Mouse (Mus musculus) forebrain, embryonic 13.5 days (tissue): Measurements from ENCODE around the gene Nuak1. TPM values are rescaled to one million over a fixed set of nuclear protein-coding genes. Genes with fewer than 3 reads are reported as not detected.

Experiments
- ATAC-seq: fragments of 200-750 bp; cut with Nextera tagmentation; 2 replicates; pipeline ENCODE4 v1.8.0; 2017
- H3K27ac ChIP-seq: fragments of 300-500 bp; sonication (generic); 2 replicates; pipeline ENCODE4 v1.5.1; 2015; ENCODE audit warnings: inconsistent platforms, mild to moderate bottlenecking, moderate library complexity
- H3K27me3 ChIP-seq: fragments of 300-500 bp; sonication (generic); 2 replicates; pipeline ENCODE4 v1.6.1; 2015; ENCODE audit warnings: mild to moderate bottlenecking, inconsistent platforms
- H3K36me3 ChIP-seq: fragments of 300-500 bp; sonication (generic); 2 replicates; pipeline ENCODE4 v1.6.1; 2015; ENCODE audit warnings: mild to moderate bottlenecking, inconsistent platforms; ENCODE audit not compliant: poor library complexity, severe bottlenecking
- H3K4me1 ChIP-seq: fragments of 300-500 bp; sonication (generic); 2 replicates; pipeline ENCODE4 v1.6.1; 2015; ENCODE audit warnings: inconsistent platforms
- H3K4me2 ChIP-seq: fragments of 300-500 bp; sonication (generic); 2 replicates; pipeline ENCODE4 v1.6.1; 2015; ENCODE audit warnings: inconsistent platforms, mild to moderate bottlenecking, moderate library complexity
- H3K4me3 ChIP-seq: fragments of 300-500 bp; sonication (generic); 2 replicates; pipeline ENCODE4 v1.5.1; 2015; ENCODE audit warnings: mild to moderate bottlenecking, inconsistent platforms
- H3K9ac ChIP-seq: fragments of 300-500 bp; sonication (generic); 2 replicates; pipeline ENCODE4 v1.6.1; 2015; ENCODE audit warnings: mild to moderate bottlenecking, inconsistent platforms
- H3K9me3 ChIP-seq: fragments of 300-500 bp; sonication (generic); replicated peaks from 2 replicates; pipeline ENCODE4 v1.6.1; 2016; ENCODE audit warnings: inconsistent platforms
- WGBS: fragments of 180-500 bp; shearing (Covaris S2); methylation state at CpG from one replicate; pipeline ENCODE4 v1.1.7; 2015; 5-methylcytosine and 5-hydroxymethylcytosine counted together
- polyA plus RNA-seq: library from polyadenylated mRNA; unstranded; fragments of >200 nt; fragmentation: Nextera tagmentation; extraction: Ambion mirVana; gene quantifications from 2 replicates; pipeline ENCODE4 v1.2.1, GENCODE M21; 2015

Gene Nuak1
- polyA plus RNA-seq, 1 experiment from 2014 or later = 7.4 TPM

DNA sequence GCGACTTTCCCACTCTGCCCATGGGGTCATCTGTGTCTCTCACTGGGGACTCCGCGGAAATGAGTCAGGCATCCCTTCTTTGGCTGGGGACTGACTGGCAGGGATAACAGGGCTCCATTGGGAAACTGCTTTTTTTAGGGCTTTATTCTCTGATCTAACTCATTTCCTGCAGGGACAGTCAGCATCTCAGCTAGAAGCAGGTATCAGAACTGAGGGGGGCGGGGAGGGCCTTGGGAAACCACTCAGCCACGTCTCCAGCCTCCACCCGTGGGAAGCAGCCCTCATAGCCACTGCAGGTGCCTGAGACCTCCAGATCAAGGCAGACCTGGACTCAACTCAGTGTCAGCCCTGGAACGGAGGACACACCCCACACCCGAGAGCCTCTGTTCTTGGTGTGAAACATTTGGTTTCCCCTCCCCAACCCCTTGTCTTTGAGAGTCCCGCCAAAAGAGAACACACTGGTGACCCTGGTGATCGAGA lies 68.7 kb downstream of the Nuak1 start:
- ATAC-seq = no peak; the same call in 1 of the 2 replicates
- WGBS = 30% methylated on average over 10 of the region's 10 CpGs
- H3K4me1 ChIP-seq = peaks cover 26% of the 10 kb centered on the region
- H3K4me3 ChIP-seq = no peak overlapping the region
- peaks cover 22% of the 10 kb centered on the region for H3K36me3 ChIP-seq
- H3K27ac ChIP-seq = peak overlapping the region; percentile 73
- no peaks in the 10 kb centered on the region for H3K27me3 ChIP-seq
- peak overlapping the region; percentile 40 for H3K4me2 ChIP-seq
- H3K9ac ChIP-seq = peak overlapping the region; percentile 32
- no peaks in the 10 kb centered on the region for H3K9me3 ChIP-seq

DNA sequence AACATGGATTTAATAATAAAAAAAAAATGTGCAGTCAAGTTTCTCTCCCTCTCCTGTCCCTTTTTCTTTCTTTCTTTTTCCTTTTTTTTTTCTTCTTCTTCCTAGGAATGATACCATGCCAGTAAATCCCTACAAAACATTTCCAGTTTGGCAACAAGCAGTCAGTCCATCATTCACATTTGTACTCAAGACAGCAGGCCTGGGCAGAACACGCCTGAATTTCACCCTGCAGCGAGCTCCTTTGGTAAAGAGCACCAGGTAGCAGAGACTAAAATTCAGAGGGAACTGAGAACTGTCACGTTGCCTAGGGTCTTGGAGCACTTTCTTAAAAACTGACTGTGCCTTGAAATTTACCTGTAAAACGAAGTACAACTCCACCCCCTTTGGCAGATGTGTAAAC lies 69.2 kb downstream of the Nuak1 start:
- Histone ChIP-seq H3K27ac (0 out of 2 replicates have a peak overlapping the region, but pooled peaks have one; percentile 73), H3K36me3 (peaks cover 20% of the 10 kb centered on the region), H3K4me1 (peaks cover 26% of the 10 kb centered on the region), H3K9ac (no peak overlapping the region), H3K9me3 (no peaks in the 10 kb centered on the region), H3K27me3 (no peaks in the 10 kb centered on the region), H3K4me3 (no peak overlapping the region), H3K4me2 (no peak overlapping the region)
- no peak for ATAC-seq
- WGBS = 67% methylated on average over 4 of the region's 4 CpGs

DNA sequence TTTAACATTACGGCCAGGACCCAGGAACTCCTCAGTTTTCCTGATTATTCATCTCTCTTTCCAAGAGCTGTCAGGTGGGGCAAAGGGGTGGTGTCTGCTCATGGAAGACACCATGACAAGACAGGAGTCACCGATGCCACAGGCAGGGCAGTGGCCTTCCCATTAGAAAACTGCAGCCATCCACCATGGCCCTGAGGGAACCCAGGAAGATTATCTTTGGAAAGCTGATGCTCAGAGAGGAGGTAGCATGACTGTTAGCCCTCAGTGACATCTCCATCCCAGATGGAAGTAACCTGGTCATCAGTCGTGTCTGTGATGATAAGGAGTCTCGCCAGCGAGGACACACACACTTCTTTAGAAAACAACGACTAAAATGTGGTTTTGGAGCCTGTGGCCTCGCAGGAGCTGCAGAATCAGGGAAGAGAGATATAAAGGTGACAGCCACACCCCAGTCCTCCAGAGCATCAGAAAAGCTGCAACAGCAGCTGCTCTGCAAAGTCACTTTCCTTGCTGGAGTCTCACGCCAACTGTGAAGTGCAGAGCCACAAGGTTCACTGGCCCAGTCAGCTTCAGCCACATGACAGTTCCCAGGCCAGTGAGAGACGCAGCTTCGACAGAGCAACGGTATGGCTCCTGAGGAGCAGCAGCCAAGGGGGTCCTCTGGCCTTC lies 70.6 kb downstream of the Nuak1 start:
- no peak overlapping the region for H3K9ac ChIP-seq
- ATAC-seq = no peak
- H3K4me1 ChIP-seq = peaks cover 26% of the 10 kb centered on the region
- H3K27ac ChIP-seq = no peak overlapping the region
- no peak overlapping the region for H3K4me2 ChIP-seq
- H3K27me3 ChIP-seq = no peaks in the 10 kb centered on the region
- WGBS = 95% methylated on average over 11 of the region's 11 CpGs
- H3K36me3 ChIP-seq = peaks cover 13% of the 10 kb centered on the region
- no peaks in the 10 kb centered on the region for H3K9me3 ChIP-seq
- no peak overlapping the region for H3K4me3 ChIP-seq

DNA sequence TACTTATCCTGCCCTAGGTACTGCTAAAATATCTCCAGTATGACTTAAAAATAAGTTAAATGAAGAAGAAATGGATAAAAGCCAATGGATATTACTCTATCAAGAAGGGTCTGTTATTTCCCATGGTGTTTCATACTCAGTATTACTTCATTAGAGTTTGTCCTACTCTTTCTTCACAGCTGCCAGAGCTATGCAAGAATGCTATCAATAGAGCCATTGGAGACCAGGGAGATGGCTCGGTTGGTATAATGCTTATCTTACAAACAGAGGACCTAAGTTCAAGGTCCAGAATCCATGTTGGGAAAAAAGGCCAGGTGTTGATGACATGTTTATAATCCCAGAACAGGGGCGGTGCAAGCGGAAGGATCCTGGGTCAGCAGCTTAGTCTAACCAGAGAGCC lies 72.2 kb downstream of the Nuak1 start:
- WGBS = 96% methylated on average over 3 of the region's 3 CpGs

DNA sequence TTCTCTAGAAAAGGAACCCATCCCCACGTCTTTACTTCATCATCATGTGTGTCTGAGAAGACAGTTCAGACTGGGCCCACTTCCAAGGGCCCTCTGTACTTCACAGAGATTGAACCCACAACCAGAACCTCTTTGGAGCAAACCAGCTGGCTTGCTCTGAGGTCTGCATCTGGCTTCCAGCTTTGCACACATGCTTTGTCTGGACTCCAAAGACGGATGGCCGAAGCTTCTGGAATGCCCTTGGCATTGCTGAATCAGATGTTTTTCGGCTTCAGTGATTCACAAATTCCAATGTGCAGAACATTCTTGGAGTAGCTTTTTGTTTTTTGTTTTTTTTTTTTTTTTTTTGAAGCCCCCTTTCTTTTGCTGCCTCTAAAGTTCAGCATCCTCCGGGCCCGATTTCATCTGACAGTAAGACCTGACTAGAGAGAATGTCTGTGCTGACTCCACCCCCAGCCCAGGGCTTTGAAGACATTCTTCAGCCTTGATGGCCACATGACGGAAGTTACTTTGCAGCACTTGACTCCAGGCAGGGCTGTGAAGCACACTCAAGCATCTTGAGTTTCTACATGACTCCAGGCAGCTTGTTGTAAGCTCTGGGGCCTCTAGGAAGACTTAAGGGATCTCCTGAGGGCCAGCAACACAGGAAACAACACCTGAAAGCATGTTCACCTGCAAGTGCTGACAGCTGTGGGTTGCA lies 75.1 kb downstream of the Nuak1 start:
- H3K9ac ChIP-seq = no peak overlapping the region
- H3K27me3 ChIP-seq = no peaks in the 10 kb centered on the region
- H3K36me3 ChIP-seq = no peaks in the 10 kb centered on the region; the same call in 1 of the 2 replicates
- no peaks in the 10 kb centered on the region for H3K4me1 ChIP-seq
- 74% methylated on average over 7 of the region's 7 CpGs for WGBS
- no peak overlapping the region for H3K4me2 ChIP-seq
- H3K4me3 ChIP-seq = no peak overlapping the region
- ATAC-seq = no peak
- no peak overlapping the region for H3K27ac ChIP-seq
- H3K9me3 ChIP-seq = no peaks in the 10 kb centered on the region

More for the DNA sequence above, 72.2 kb downstream of the Nuak1 start:
- no peak overlapping the region for H3K4me2 ChIP-seq
- no peaks in the 10 kb centered on the region for H3K9me3 ChIP-seq
- H3K4me3 ChIP-seq = no peak overlapping the region
- no peaks in the 10 kb centered on the region; the same call in 1 of the 2 replicates for H3K36me3 ChIP-seq
- no peaks in the 10 kb centered on the region for H3K27me3 ChIP-seq
- peaks cover 20% of the 10 kb centered on the region for H3K4me1 ChIP-seq
- no peak overlapping the region for H3K27ac ChIP-seq
- H3K9ac ChIP-seq = no peak overlapping the region
- no peak for ATAC-seq

DNA sequence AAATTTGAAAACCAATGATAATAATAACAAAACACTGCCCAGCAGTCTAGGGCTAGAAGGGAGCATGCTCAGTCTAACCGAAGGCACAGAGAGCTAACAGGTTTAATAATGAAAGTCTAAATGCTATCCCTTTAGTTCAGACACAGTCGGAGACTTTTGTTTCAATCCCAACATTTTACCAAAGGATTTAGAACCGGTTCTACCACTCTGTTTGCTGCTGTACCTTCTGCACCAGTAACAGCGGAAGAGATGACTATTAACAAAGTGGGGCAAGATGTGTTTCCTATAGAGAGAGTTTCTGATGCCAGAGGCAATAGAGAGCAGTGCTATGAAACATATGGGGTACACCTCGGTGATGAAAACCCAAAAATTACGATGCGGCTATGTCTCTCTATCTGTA lies 76.6 kb downstream of the Nuak1 start:
- no peak overlapping the region for H3K4me2 ChIP-seq
- no peak overlapping the region for H3K27ac ChIP-seq
- WGBS = 88% methylated on average over 7 of the region's 7 CpGs
- no peak overlapping the region for H3K4me3 ChIP-seq
- H3K4me1 ChIP-seq = no peaks in the 10 kb centered on the region
- ATAC-seq = no peak
- no peaks in the 10 kb centered on the region for H3K36me3 ChIP-seq
- H3K27me3 ChIP-seq = no peaks in the 10 kb centered on the region
- no peak overlapping the region for H3K9ac ChIP-seq
- no peaks in the 10 kb centered on the region for H3K9me3 ChIP-seq

DNA sequence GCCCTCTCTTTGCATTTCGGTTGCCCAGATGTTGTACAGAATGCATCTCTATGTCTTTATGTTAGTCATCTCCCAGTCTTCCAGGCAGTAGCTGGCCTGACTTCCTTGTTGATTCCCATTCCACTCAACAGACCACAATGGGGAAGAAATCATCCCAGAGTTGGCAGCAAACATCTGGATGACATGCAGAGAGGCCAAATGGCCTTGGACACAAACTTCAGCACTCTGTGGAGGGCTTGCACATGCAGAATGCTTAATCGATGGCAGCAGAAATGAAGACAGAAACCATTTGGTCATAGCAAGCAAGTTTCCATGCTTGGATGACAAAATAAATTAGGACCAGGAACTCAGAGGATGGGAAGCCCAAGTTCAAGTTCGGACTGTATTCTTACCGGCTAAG lies 79.4 kb downstream of the Nuak1 start:
- ATAC-seq = no peak
- Histone ChIP-seq H3K4me1 (no peaks in the 10 kb centered on the region), H3K4me2 (no peak overlapping the region), H3K27ac (no peak overlapping the region), H3K27me3 (no peaks in the 10 kb centered on the region), H3K9me3 (no peaks in the 10 kb centered on the region), H3K9ac (no peak overlapping the region), H3K36me3 (no peaks in the 10 kb centered on the region), H3K4me3 (no peak overlapping the region)
- WGBS = 97% methylated on average over 4 of the region's 4 CpGs

DNA sequence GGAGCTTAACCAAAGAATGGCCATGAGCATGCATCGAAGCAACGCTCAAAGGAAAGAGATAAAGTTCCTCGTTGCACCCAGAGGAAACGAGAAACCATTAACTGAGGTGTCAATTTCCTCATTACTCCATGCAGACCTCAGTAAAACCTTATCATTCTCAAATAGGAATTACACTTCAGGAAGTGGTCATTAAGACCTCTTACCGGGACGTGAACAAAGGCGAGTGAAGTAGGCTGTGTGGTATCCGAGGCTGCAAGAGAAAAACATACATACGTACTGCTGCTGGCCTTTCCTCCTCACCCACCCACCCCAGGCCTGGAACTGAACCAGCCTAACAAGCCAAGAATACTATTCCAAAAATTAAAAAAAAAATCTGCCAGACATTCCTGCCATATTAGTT lies 80.0 kb downstream of the Nuak1 start:
- H3K9ac ChIP-seq = no peak overlapping the region
- ATAC-seq = no peak
- no peak overlapping the region for H3K4me2 ChIP-seq
- no peaks in the 10 kb centered on the region for H3K9me3 ChIP-seq
- no peak overlapping the region for H3K4me3 ChIP-seq
- 89% methylated on average over 9 of the region's 9 CpGs for WGBS
- no peaks in the 10 kb centered on the region for H3K4me1 ChIP-seq
- H3K27me3 ChIP-seq = no peaks in the 10 kb centered on the region
- no peak overlapping the region for H3K27ac ChIP-seq
- no peaks in the 10 kb centered on the region for H3K36me3 ChIP-seq

DNA sequence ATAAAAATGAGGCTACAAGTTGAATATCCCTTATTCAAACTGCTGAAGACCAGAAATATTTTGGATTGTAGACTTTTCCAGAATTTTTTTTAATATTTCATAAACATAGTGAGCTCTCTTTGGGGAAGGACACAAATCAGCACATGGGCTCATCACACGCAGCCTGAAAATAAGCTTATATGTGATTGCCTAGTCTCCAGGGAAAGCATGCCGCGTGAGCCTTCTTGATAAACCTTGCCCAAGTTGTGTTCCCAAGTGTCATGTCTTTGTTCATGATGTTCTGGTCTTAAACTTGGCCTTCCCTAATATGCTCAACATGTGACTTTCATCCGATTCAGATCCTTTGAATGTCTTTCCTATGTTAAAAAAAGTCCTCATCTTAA lies 81.7 kb downstream of the Nuak1 start:
- H3K27ac ChIP-seq = peak overlapping the region; percentile 74
- no peaks in the 10 kb centered on the region for H3K27me3 ChIP-seq
- H3K4me1 ChIP-seq = no peaks in the 10 kb centered on the region
- no peaks in the 10 kb centered on the region for H3K9me3 ChIP-seq
- H3K4me2 ChIP-seq = no peak overlapping the region
- no peak for ATAC-seq
- WGBS = 90% methylated on average over 4 of the region's 4 CpGs
- no peaks in the 10 kb centered on the region for H3K36me3 ChIP-seq
- no peak overlapping the region for H3K4me3 ChIP-seq
- H3K9ac ChIP-seq = no peak overlapping the region

DNA sequence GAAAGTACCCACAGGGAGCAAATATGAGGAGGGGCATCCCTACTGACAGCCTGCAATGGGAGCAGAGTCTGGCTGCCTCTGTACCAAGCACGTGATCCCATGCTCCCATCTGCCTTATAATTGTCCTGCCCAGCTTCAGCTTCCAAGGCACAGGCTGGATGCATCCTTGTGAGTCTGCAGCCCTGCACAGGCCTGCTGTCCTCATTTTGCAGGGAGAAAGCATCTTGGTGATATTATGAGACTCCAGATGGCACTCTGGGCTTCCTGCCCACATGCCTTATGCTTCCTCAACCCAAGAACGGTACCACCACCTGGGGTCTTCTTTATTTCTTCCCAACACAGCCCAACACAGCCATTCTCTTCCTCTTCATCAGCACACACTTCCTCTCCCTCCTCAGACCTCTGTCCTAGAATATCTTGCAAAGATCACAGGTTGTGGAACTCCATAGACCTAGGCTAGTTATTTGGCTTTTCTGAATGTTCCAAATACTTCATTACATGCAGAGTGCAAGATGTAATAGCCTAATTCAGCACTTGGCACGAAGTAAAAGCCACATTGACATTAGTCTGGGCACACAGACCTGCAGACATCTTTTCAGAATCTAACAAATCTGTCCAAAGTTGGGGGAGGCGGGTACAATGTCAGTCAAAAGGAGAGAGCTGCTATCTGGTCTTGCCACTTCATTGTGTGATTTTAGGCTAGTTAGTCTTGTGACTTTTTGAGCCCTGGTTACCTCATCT lies 82.2 kb downstream of the Nuak1 start:
- peak; percentile 99 for ATAC-seq
- Histone ChIP-seq H3K9ac (no peak overlapping the region), H3K36me3 (no peaks in the 10 kb centered on the region), H3K4me2 (no peak overlapping the region), H3K9me3 (no peaks in the 10 kb centered on the region), H3K27ac (peak overlapping the region; percentile 74), H3K27me3 (no peaks in the 10 kb centered on the region), H3K4me3 (no peak overlapping the region), H3K4me1 (no peaks in the 10 kb centered on the region)
- WGBS = 65% methylated on average over 4 of the region's 4 CpGs

DNA sequence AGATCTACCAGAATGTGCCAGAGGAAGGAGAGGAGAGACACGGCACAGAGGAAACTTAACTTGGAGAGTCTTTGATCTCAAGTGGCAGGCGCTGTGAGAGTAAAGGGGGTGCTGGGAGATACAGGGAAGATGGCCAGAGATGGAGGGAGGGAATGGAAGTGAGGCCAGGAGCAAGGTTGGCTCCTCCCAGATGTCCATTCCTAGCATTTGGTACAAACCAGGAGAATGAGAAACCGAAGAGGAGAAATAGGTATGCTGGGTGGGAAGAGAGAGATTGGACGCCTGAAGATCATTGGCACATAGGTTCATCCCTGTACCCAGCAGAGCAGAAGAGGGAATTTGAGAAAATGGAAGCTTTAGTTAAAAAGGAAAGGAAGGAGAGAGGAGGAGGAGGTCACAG lies 82.8 kb downstream of the Nuak1 start:
- H3K9ac ChIP-seq = no peak overlapping the region
- no peaks in the 10 kb centered on the region for H3K4me1 ChIP-seq
- H3K4me3 ChIP-seq = no peak overlapping the region
- H3K4me2 ChIP-seq = no peak overlapping the region
- no peaks in the 10 kb centered on the region for H3K27me3 ChIP-seq
- 83% methylated on average over 4 of the region's 4 CpGs for WGBS
- peak; percentile 7; the same call in 1 of the 2 replicates for ATAC-seq
- peak overlapping the region; percentile 72 for H3K27ac ChIP-seq
- no peaks in the 10 kb centered on the region for H3K9me3 ChIP-seq
- no peaks in the 10 kb centered on the region for H3K36me3 ChIP-seq

DNA sequence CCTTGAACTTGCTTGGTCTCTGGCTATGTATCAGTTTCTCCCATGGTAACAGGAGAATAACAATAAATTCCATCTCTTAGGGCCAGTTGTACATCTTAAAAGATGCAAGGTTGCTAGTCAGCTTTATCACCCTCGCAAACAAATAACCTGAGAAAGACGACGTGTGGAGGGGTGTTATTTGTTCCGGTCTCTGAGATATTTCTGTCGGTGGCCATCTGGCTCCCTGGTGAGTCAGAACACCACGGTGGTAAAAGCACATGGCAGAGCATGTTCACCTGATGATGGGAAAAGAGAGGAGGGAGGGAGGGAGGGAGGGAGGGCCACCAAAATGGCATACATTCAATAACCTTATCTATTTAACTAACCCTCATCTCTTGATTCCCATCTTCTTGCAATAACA lies 86.1 kb downstream of the Nuak1 start:
- Histone ChIP-seq H3K36me3 (no peaks in the 10 kb centered on the region), H3K9ac (no peak overlapping the region), H3K4me2 (no peak overlapping the region), H3K27ac (no peak overlapping the region), H3K27me3 (no peaks in the 10 kb centered on the region), H3K9me3 (no peaks in the 10 kb centered on the region), H3K4me3 (no peak overlapping the region), H3K4me1 (no peaks in the 10 kb centered on the region)
- ATAC-seq = no peak
- WGBS = 74% methylated on average over 6 of the region's 6 CpGs
